Mouse (Mus musculus) midbrain, postnatal 0 days (tissue): Measurements from ENCODE around the gene Slc4a4. TPM values are rescaled to one million over a fixed set of nuclear protein-coding genes. Genes with fewer than 3 reads are reported as not detected.

ENCODE experiments used
- ATAC-seq: fragments of 200-750 bp; cut with Nextera tagmentation; 2 replicates; pipeline ENCODE4 v1.8.0; 2017; ENCODE audit warnings: moderate number of reproducible peaks, mild to moderate bottlenecking, moderate TSS enrichment, moderate library complexity; ENCODE audit not compliant: low FRiP score
- DNase-seq: peaks from one replicate; pipeline ENCODE4 v3.0.0-alpha.2; 2015; ENCODE audit warnings: low spot score
- H3K27ac ChIP-seq: fragments of 300-500 bp; sonication (generic); 2 replicates; pipeline ENCODE4 v1.5.1; 2014; ENCODE audit warnings: low read depth, mild to moderate bottlenecking, low read length, mixed read lengths
- H3K27me3 ChIP-seq: fragments of 300-500 bp; sonication (generic); 2 replicates; pipeline ENCODE4 v1.6.1; 2014; ENCODE audit warnings: low read length, control low read depth, mixed read lengths; ENCODE audit not compliant: insufficient read depth
- H3K36me3 ChIP-seq: fragments of 300-500 bp; sonication (generic); 2 replicates; pipeline ENCODE4 v1.6.1; 2014; ENCODE audit warnings: low read length, control low read depth, mixed read lengths; ENCODE audit not compliant: insufficient read depth
- H3K4me1 ChIP-seq: fragments of 300-500 bp; sonication (generic); 2 replicates; pipeline ENCODE4 v1.6.1; 2014; ENCODE audit warnings: mild to moderate bottlenecking, control low read depth, antibody characterized with exemption, low read length, mixed read lengths; ENCODE audit not compliant: insufficient read depth
- H3K4me2 ChIP-seq: fragments of 300-500 bp; sonication (generic); 2 replicates; pipeline ENCODE4 v1.6.1; 2014; ENCODE audit warnings: low read depth, mild to moderate bottlenecking, low read length, mixed read lengths; ENCODE audit not compliant: poor library complexity, severe bottlenecking
- H3K4me3 ChIP-seq: fragments of 300-500 bp; sonication (generic); 2 replicates; pipeline ENCODE4 v1.5.1; 2014; ENCODE audit warnings: low read depth, mild to moderate bottlenecking, low read length, moderate library complexity
- H3K9ac ChIP-seq: fragments of 300-500 bp; sonication (generic); replicated peaks from 2 replicates; pipeline ENCODE4 v1.6.1; 2014; ENCODE audit warnings: mild to moderate bottlenecking, low read length, moderate library complexity, mixed read lengths; ENCODE audit not compliant: poor library complexity, severe bottlenecking
- H3K9me3 ChIP-seq: fragments of 300-500 bp; sonication (generic); 2 replicates; pipeline ENCODE4 v1.6.1; 2016; ENCODE audit warnings: low read length, control low read depth
- CTCF ChIP-seq: IDR thresholded peaks from 2 replicates; pipeline ENCODE4 v1.5.1; 2016; ENCODE audit warnings: antibody characterized with exemption, mild to moderate bottlenecking
- WGBS: fragments of 180-500 bp; shearing (Covaris S2); extraction: QIAGEN DNeasy Blood & Tissue Kit; methylation state at CpG from one replicate; pipeline ENCODE4 v1.1.7; 2014; 5-methylcytosine and 5-hydroxymethylcytosine counted together
- polyA plus RNA-seq: library from polyadenylated mRNA; unstranded; fragments of >200 nt; fragmentation: Nextera tagmentation; extraction: Ambion mirVana; gene quantifications from 2 replicates; pipeline ENCODE4 v1.2.1, GENCODE M21; 2015
- total RNA-seq: library from RNA; depleted of rRNA; stranded (reverse); fragments of >200 nt; gene quantifications from 2 replicates; pipeline ENCODE4 v1.2.3, GENCODE M21; 2014

Gene Slc4a4
- total and polyA plus RNA-seq, 2 experiments from 2014 or later: 17.4 to 57.3 TPM

GRCm38 (mm10) chr5:89171025-89171718, 284.6 kb downstream of the Slc4a4 start:
- H3K4me3 ChIP-seq: no peak overlapping the region
- H3K27ac ChIP-seq: no peak overlapping the region
- H3K9me3 ChIP-seq: no peaks in the 10 kb centered on the region
- no peak for TF ChIP-seq CTCF
- H3K4me1 ChIP-seq: no peaks in the 10 kb centered on the region
- H3K4me2 ChIP-seq: no peak overlapping the region
- H3K36me3 ChIP-seq: no peaks in the 10 kb centered on the region
- H3K27me3 ChIP-seq: no peaks in the 10 kb centered on the region
- H3K9ac ChIP-seq: no peak overlapping the region
- peak; percentile 66 for DNase-seq
- WGBS: 80% methylated on average over 2 of the region's 2 CpGs
- peak; percentile 44 for ATAC-seq

- no peaks in the 10 kb centered on the region for H3K9me3 ChIP-seq
- ATAC-seq: no peak
- H3K36me3 ChIP-seq: no peaks in the 10 kb centered on the region
- WGBS: 36% methylated on average over 3 of the region's 3 CpGs
- H3K4me3 ChIP-seq: no peak overlapping the region
- no peak overlapping the region for H3K9ac ChIP-seq
- no peak for TF ChIP-seq CTCF
- no peaks in the 10 kb centered on the region for H3K27me3 ChIP-seq
- no peak overlapping the region for H3K27ac ChIP-seq
- H3K4me1 ChIP-seq: no peaks in the 10 kb centered on the region
- no peak overlapping the region for H3K4me2 ChIP-seq
- DNase-seq: peak; percentile 25
These were observed 303.4 kb downstream of the Slc4a4 start for GRCm38 (mm10) chr5:89190063-89190462.

- DNase-seq: no peak
- H3K9me3 ChIP-seq: no peaks in the 10 kb centered on the region
- ATAC-seq: no peak
- H3K36me3 ChIP-seq: no peaks in the 10 kb centered on the region
- TF ChIP-seq CTCF: no peak
- no peak overlapping the region for H3K27ac ChIP-seq
- no peak overlapping the region for H3K4me3 ChIP-seq
- no peak overlapping the region for H3K4me2 ChIP-seq
- no peak overlapping the region for H3K9ac ChIP-seq
- no peaks in the 10 kb centered on the region for H3K4me1 ChIP-seq
- no peaks in the 10 kb centered on the region for H3K27me3 ChIP-seq
- 95% methylated on average over 3 of the region's 3 CpGs for WGBS
These were observed 308.0 kb downstream of the Slc4a4 start for GRCm38 (mm10) chr5:89194654-89195053.

GRCm38 (mm10) chr5:89198501-89198900, 311.9 kb downstream of the Slc4a4 start:
- Histone ChIP-seq H3K4me1 (no peaks in the 10 kb centered on the region), H3K9me3 (no peaks in the 10 kb centered on the region), H3K36me3 (no peaks in the 10 kb centered on the region), H3K27me3 (no peaks in the 10 kb centered on the region), H3K9ac (no peak overlapping the region), H3K4me2 (no peak overlapping the region), H3K27ac (no peak overlapping the region), H3K4me3 (no peak overlapping the region)
- 78% methylated on average over 2 of the region's 2 CpGs for WGBS
- ATAC-seq: no peak
- TF ChIP-seq CTCF: no peak
- DNase-seq: no peak

- no peaks in the 10 kb centered on the region for H3K36me3 ChIP-seq
- H3K9me3 ChIP-seq: no peaks in the 10 kb centered on the region
- 88% methylated on average over 7 of the region's 7 CpGs for WGBS
- ATAC-seq (no peak), DNase-seq (no peak)
- H3K4me2 ChIP-seq: no peak overlapping the region
- H3K9ac ChIP-seq: no peak overlapping the region
- no peaks in the 10 kb centered on the region for H3K4me1 ChIP-seq
- TF ChIP-seq CTCF: no peak
- no peak overlapping the region for H3K27ac ChIP-seq
- H3K27me3 ChIP-seq: no peaks in the 10 kb centered on the region
- no peak overlapping the region for H3K4me3 ChIP-seq
These were observed 323.5 kb downstream of the Slc4a4 start for GRCm38 (mm10) chr5:89209973-89210703.

GRCm38 (mm10) chr5:89211057-89211456, 324.4 kb downstream of the Slc4a4 start:
- ATAC-seq: no peak
- Histone ChIP-seq H3K4me3 (no peak overlapping the region), H3K36me3 (no peaks in the 10 kb centered on the region), H3K9ac (no peak overlapping the region), H3K4me2 (no peak overlapping the region), H3K27ac (no peak overlapping the region), H3K9me3 (no peaks in the 10 kb centered on the region), H3K4me1 (no peaks in the 10 kb centered on the region), H3K27me3 (no peaks in the 10 kb centered on the region)
- whole genome bisulfite sequencing: 73% methylated on average over 1 of the region's 1 CpGs
- TF ChIP-seq CTCF: no peak
- no peak for DNase-seq
